Mouse (Mus musculus): ENCODE measurements around the gene Sumf2.

GRCm38 (mm10) chr5:129909591-129909990, 62.8 kb downstream of the Sumf2 start:
- no peak for TF ChIP-seq CTCF (conservative IDR thresholded peaks at IDR 0.05 in 1 of 2, IDR thresholded peaks at IDR 0.05 in 1 of 2; ENCODE audit: low read depth in 2 of 2, low read length in 2 of 2)
- no peak for TF ChIP-seq SIN3A (IDR thresholded peaks at IDR 0.05; ENCODE audit: low read length)
- no peak for TF ChIP-seq BHLHE40 (IDR thresholded peaks at IDR 0.05; ENCODE audit: low read depth, low read length)
- no peak for TF ChIP-seq MAZ (IDR thresholded peaks at IDR 0.05; ENCODE audit: low read depth, low read length)
- no peak for TF ChIP-seq E2F4 (IDR thresholded peaks at IDR 0.05; ENCODE audit: insufficient replicate concordance, low read depth, low read length)
